Mouse (Mus musculus) left cerebral cortex, postnatal 14 days (tissue): Measurements from ENCODE around the gene Slx1b. TPM values are rescaled to one million over a fixed set of nuclear protein-coding genes. Genes with fewer than 3 reads are reported as not detected.
"Not testable (repeated sequence)": the region's sequence is repeated elsewhere in the genome, so short reads cannot be mapped to it uniquely, and the experiment has no call there.

ENCODE experiments used
- DNase-seq, 2 experiments: peaks; one replicate each; pipeline ENCODE4 v3.0.0; 2021 to 2022; ENCODE audit warnings: low spot score in 2 of 2, mixed read lengths in 1 of 2
- intact Hi-C: fragments of 180-260 bp; cut with DNase I; formaldehyde crosslinking; loops from one replicate; pipeline ENCODE4 v1.15.1; 2025
- total RNA-seq, 2 experiments: library from RNA; stranded (reverse); gene quantifications; 2 replicates each; pipeline ENCODE4 v1.2.3; 2021

Gene Slx1b
- total RNA-seq, 2 experiments from 2014 or later = 13.6 to 15.9 TPM

GRCm38 (mm10) chr7:126649231-126650051 lies 46.1 kb downstream of the Slx1b start, which contains the start of gene Sgf29:
Sgf29 (plus strand) TSS chr7:126649309.
- peak; percentile 91 to 93 for DNase-seq
- intact Hi-C loops = loop anchor here (5.0 kb wide), 1 partner anchor 43 kb away; no protein-coding TSS in a partner anchor

DNA sequence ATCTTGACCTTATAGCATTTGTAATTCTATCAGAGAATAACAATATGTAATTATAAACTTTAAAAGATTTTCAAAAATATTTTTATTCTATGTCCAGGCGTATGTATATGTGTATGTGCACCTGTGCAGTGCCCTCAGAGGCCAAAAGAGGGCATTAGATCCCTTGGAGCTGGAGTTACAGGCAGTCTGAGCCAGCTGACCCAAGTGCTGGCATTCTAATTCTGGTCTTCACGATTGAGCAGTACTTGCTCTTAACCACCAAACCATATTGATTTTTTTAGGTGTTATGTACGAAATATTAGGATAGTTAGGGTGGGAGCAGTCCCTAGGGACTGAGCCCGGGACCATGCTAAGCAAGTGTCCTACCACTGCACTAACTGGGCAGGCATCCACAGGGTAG lies 47.1 kb downstream of the Slx1b start:
- DNase-seq = peak in 1 of 2 experiments; percentile 33
- intact Hi-C loops = loop anchor here (5.0 kb wide), 1 partner anchor 44 kb away; no protein-coding TSS in a partner anchor

DNA sequence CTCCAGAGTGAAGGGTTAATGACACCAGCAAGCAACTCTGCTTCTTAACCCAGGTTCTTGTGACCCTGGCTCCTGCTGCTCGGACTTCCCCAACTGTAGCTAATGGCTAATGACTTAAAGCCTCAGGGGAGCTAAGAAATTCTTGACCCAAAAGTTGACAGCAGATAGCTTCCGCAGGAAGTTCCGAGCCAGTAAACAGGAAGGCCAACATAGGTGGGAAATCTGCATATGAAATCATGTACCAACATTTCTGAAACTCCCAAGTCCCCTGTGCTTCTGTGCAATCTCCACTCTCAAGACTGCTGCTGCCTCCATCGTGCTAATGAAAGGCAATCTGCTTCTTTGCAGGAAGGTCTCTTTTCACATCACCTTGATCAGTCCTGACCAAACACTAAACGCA lies 49.9 kb downstream of the Slx1b start:
- intact Hi-C loops = loop anchor here (5.0 kb wide), 1 partner anchor 47 kb away; no protein-coding TSS in a partner anchor
- DNase-seq = no peak

- DNase-seq = no peak
- intact Hi-C loops = loop anchor here (5.0 kb wide), 1 partner anchor 47 kb away; no protein-coding TSS in a partner anchor
Observed at GRCm38 (mm10) chr7:126644914-126645313, 50.7 kb downstream of the Slx1b start.

DNA sequence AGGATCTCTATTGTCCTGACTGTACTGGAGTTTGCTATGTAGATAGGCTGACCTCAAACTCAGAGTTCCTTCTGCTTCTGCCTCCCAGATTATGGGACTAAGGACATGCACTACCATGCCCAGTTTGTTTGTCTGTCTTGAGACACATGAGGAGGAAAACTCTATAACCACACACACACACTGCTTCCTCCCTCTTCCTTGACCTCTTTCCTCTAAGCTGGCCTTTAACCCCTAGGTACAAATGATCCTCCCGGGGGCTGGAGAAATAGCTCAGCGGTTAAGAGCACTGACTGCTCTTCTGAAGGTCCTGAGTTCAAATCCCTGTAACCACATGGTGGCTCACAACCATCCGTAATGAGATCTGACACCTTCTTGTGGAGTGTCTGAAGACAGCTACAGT lies 51.2 kb downstream of the Slx1b start:
- no peak for DNase-seq
- intact Hi-C loops = no loop called here

DNA sequence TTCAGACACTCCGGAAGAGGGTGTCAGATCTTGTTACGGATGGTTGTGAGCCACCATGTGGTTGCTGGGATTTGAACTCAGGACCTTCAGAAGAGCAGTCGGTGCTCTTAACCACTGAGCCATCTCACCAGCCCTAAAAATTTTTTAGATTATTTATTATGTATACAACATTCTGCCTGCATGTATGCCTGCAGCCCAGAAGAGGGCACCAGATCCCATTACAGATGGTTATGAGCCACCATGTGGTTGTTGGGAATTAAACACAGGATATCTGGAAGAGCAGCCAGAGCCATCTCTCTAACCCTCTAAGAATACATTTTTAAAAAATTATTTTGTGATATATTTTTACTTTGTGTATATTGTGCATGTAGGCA lies 52.4 kb downstream of the Slx1b start:
- peak; percentile 27 to 44 for DNase-seq
- intact Hi-C loops = not testable (repeated sequence)

GRCm38 (mm10) chr7:126642545-126643243 lies 52.9 kb downstream of the Slx1b start:
- no peak for DNase-seq
- intact Hi-C loops = no loop called here

Other genes with a start within 250 kb of the Slx1b start
- under 1 TPM in 1 of 2 experiments, not detected in 1; 0.21 TPM for gene Atp2a1, start 232.7 kb downstream of the Slx1b start, total RNA-seq
- gene Sh2b1, start 220.4 kb downstream of the Slx1b start, total RNA-seq = 10 to 100 TPM; 68.4 to 75.0 TPM
- gene Tufm, start 208.4 kb downstream of the Slx1b start, total RNA-seq = 10 to 100 TPM; 81.4 to 87.8 TPM
- 100 to 1,000 TPM; 116 to 119 TPM for gene Atxn2l, start 192.3 kb downstream of the Slx1b start, total RNA-seq
- gene Eif3c, start 129.4 kb downstream of the Slx1b start, total RNA-seq = 100 to 1,000 TPM; 182 to 186 TPM
- under 1 TPM; 0.26 to 0.32 TPM for gene Apobr, start 110.8 kb downstream of the Slx1b start, total RNA-seq
- 10 to 100 TPM; 20.4 to 21.5 TPM for gene Cln3, start 110.0 kb downstream of the Slx1b start, total RNA-seq
- not detected for gene Il27, start 100.8 kb downstream of the Slx1b start, total RNA-seq
- gene Nupr1, start 64.9 kb downstream of the Slx1b start, total RNA-seq = 10 to 100 TPM; 11.5 to 15.9 TPM
- gene Sgf29, start 46.5 kb downstream of the Slx1b start, total RNA-seq = 10 to 100 TPM; 32.0 to 33.8 TPM
- 10 to 100 TPM in 1 of 2 experiments, 1 to 10 TPM in 1; 6.7 to 12.7 TPM for gene Sult1a1, start 19.4 kb downstream of the Slx1b start, total RNA-seq
- 100 to 1,000 TPM; 108 to 113 TPM for gene Bola2, start 383 bp downstream of the Slx1b start, total RNA-seq
- 100 to 1,000 TPM; 173 to 185 TPM for gene Coro1a, start 12.0 kb upstream of the Slx1b start, total RNA-seq
- 100 to 1,000 TPM; 209 to 214 TPM for gene Mapk3, start 63.8 kb upstream of the Slx1b start, total RNA-seq
- 1 to 10 TPM; 2.0 to 2.5 TPM for gene Gdpd3, start 70.5 kb upstream of the Slx1b start, total RNA-seq
- 100 to 1,000 TPM; 247 to 269 TPM for gene Ypel3, start 81.2 kb upstream of the Slx1b start, total RNA-seq
- under 1 TPM; 0.51 to 0.92 TPM for gene Tbx6, start 85.7 kb upstream of the Slx1b start, total RNA-seq
- gene Ppp4c, start 96.7 kb upstream of the Slx1b start, total RNA-seq = 10 to 100 TPM; 48.9 to 49.6 TPM
- gene Fam57b, start 101.9 kb upstream of the Slx1b start, total RNA-seq = 100 to 1,000 TPM; 117 to 118 TPM
- gene 4930451I11Rik, start 135.9 kb upstream of the Slx1b start, total RNA-seq = not detected
- gene Doc2a, start 151.6 kb upstream of the Slx1b start, total RNA-seq = 10 to 100 TPM; 54.8 to 62.4 TPM
- gene Hirip3, start 166.2 kb upstream of the Slx1b start, total RNA-seq = 10 to 100 TPM; 30.2 to 32.1 TPM
- gene Ino80e, start 166.6 kb upstream of the Slx1b start, total RNA-seq = 10 to 100 TPM; 51.8 to 52.2 TPM
- gene Taok2, start 188.9 kb upstream of the Slx1b start, total RNA-seq = 100 to 1,000 TPM; 163 to 169 TPM
- 10 to 100 TPM; 21.1 to 23.7 TPM for gene Tmem219, start 227.1 kb upstream of the Slx1b start, total RNA-seq
- gene Kctd13, start 233.1 kb upstream of the Slx1b start, total RNA-seq = 100 to 1,000 TPM; 144 to 151 TPM